Mouse (Mus musculus): ENCODE results near the gene Cntn5.

Cntn5 gene

GRCm38 (mm10) chr9:10170526-10170925, 734.0 kb downstream of the Cntn5 start:
- no peak for DNase-seq

DNA sequence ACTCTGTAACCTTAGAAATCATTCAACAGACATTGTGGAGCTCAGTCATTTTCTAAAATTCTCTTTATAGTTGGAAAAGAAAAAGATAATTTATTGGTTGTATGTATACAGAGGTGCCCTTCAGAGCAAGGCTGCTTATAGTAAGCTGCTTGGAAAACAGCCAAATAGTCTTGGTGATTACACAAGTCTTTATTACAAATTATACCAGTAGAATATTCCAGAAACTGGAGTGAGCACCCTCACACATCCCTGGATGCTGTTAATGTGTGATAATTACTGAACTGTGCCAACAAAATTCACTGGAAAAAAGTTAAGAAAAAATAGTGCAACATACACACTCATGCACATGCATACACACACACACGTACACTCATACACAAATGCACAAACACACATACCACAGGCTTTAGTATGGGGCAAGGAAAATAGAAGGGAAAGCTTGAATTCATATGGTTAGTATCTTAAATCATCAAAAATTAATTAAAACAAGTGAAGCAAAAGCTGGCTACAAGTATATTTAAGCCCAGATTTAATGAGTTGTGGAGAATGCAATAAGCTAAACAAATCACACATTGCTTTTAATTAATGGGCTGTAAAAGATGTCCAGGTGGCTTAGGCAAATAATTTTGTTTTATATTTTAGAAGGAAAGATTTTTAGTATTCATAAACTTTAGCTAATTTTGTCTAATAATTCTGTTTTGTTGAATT, 783.1 kb downstream of the Cntn5 start:
- no peak for DNase-seq

GRCm38 (mm10) chr9:10116581-10116980, 788.0 kb downstream of the Cntn5 start:
- no peak for DNase-seq

GRCm38 (mm10) chr9:10109156-10109555, 795.4 kb downstream of the Cntn5 start:
- DNase-seq: no peak

DNA sequence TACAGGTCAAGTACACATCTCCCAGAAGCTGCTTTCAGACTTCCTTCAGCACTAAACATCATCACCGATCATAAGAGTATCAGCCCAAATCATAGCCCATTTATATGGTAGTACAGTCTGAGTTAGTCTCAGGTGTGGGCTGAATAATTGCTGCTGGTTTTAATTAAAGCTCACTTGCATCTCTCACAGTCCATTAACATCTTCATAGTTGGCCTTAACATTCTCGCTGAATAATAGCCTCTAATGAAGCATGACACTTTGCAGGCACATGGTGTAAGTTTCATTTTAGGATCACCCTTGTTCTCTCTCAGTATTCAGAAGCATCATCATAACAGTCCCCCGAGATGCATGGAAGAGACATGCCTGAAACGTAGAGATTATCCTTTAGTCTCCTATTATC, 796.7 kb downstream of the Cntn5 start:
- DNase-seq: no peak

DNA sequence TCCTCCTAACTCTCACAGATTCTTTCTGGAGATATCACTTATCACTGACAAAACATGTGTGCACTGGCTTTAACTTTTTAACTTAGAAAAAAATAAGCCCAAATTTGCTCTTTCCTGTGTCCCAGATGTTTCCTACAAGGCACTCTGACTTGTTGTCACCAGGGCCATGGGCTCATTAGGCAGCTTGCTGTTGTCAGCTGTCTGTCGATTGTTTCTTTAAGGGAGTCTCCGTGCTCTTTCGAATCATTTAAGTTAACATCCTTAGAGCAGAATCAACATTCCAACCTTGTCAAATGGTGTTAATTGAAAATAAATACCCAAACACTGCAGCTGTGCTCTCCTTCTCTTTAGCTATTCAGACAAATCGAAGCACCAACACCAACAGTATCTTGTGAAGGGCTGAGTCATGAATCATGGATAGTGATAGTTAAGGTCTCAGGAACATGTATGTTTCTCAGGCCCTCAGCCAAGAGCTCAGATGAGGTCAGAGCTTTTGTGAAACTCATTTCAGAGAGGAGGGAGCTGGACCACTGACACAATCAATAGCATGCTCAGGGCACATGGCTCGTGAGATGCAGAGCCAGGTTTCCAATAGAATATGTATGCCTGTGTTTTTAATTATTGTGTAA, 802.6 kb downstream of the Cntn5 start:
- DNase-seq: no peak

GRCm38 (mm10) chr9:10076282-10076681, 828.3 kb downstream of the Cntn5 start:
- no peak for DNase-seq

DNA sequence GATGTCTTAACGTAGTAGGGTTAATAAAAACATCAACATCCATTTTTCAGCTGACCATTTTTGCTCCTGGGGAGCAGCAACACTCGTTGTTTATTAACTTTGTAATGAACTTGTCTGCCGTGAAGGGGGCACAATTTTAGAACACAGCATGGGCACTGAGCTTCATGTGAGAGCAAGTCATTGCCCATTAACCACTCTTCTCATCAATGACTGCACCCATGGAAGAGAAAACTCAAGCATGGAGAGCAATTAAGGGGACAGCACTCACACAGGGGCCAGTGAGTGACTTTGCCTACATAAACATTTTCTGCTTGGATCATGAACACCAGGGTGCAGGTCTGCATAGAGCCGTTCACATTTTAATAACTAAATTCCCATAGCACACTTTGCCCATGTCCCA, 831.2 kb downstream of the Cntn5 start:
- DNase-seq: no peak

- no peak for DNase-seq
These were observed 831.7 kb downstream of the Cntn5 start for GRCm38 (mm10) chr9:10072860-10073259.

GRCm38 (mm10) chr9:10071271-10071670, 833.3 kb downstream of the Cntn5 start:
- no peak for DNase-seq

- no peak for DNase-seq
These were observed 859.4 kb downstream of the Cntn5 start for GRCm38 (mm10) chr9:10044969-10045789.

DNA sequence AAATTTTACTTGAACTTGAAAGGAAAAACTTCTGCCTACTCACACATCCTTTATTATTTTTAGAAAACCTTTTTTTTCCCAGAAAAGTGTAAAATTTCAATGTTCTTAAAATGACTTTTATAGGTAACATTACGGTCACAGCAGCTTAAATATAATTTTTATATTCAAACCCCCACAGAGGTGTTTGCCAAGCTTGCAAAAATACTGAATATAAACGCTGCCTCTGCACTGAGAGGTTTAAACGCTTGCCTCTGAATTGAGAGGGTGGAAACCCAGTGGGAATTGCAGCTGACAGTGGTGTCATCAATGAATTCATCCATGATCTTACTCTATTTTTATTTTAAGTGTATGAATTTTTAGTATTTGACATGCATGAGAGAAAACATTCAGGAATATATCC, 861.6 kb downstream of the Cntn5 start:
- peak; percentile 15 for DNase-seq

GRCm38 (mm10) chr9:10015129-10015528, 889.4 kb downstream of the Cntn5 start:
- DNase-seq: no peak

- DNase-seq: no peak
These were observed 920.5 kb downstream of the Cntn5 start for GRCm38 (mm10) chr9:9984028-9984427.

- DNase-seq: no peak
These were observed 921.4 kb downstream of the Cntn5 start for GRCm38 (mm10) chr9:9983220-9983619.

- no peak for DNase-seq
These were observed 939.2 kb downstream of the Cntn5 start for GRCm38 (mm10) chr9:9965370-9965769.

GRCm38 (mm10) chr9:9960610-9961172, 943.9 kb downstream of the Cntn5 start:
- DNase-seq: no peak

- no peak for DNase-seq
These were observed 955.2 kb downstream of the Cntn5 start for GRCm38 (mm10) chr9:9949346-9949745.

DNA sequence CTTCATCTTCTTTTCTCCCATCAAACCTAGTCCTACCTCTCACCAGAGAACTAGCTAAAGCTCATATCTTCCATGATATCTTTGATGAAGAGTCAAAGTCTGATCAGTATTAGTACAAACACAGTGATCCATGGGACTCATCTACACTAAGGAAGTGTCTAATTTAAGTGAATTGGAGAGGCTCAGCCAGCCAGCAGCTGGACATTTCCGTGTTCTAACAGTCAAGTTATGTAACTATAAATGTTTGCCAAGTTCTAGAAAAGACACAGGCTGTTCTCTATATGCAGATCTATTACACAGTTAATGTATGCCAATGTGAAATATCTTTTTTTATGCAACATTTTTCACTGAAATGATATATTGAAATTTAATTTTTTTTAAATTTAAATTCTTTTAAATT, 959.7 kb downstream of the Cntn5 start:
- DNase-seq: no peak

GRCm38 (mm10) chr9:9937444-9938436, 966.8 kb downstream of the Cntn5 start:
- no peak for DNase-seq

- no peak for DNase-seq
These were observed 984.0 kb downstream of the Cntn5 start for GRCm38 (mm10) chr9:9920580-9920979.

- peak; percentile 52 for DNase-seq
These were observed 1005.5 kb downstream of the Cntn5 start for GRCm38 (mm10) chr9:9899070-9899469.

Measured in right cerebral cortex, adult 18-20 months (tissue).